Mouse (Mus musculus): ENCODE measurements at regions not wholly inside any gene's neighbourhood (a gene's known extent, or its start where the extent isn't known, plus 50 kb on each side); places are given as distances from the start of the nearest gene placed in this dataset.
A peak's percentile ranks its signal among the peaks of the same experiment; 100 is the strongest.

DNA sequence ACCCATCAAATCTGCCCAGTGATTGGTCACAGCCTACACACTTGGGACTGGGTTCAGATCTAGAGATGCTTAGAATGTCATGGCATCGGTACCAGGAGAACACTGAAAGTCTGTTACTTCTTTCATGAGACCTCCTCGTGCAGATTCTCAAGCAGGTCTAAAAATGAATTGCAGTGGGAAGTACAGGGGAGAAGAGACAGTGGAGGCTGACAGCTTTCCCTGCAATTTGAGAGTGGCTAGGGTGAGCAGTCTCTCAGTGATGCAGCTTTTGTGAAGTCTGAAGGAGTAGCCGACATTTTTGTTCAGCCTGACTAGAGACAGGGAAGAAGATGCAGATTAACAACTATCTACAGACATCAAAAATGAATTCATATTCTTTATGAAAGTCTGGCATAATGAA lies 112.5 kb downstream of the Fam198b start:
- ATAC-seq (replicated peaks; ENCODE audit: poor library complexity), result no peak

DNA sequence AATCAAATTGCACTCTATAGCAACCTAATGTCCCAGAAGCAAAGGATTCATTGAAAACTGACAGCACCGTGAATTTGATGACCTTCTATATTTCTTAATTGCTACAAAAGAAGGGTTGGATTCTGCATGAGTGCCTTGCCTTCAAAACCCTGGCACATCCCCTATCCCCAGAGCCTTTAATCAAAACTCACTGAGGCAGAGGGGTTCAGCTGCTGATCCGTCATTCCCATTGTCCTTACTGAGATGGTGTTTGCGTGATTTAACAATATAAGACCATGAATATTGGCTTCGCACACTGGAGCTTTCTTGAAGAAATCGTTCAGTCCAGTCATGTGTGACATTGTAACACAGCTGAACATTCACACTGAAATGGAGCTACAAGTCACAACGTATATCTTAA lies 118.0 kb downstream of the Fam198b start:
- no peak for ATAC-seq (replicated peaks; ENCODE audit: poor library complexity)

DNA sequence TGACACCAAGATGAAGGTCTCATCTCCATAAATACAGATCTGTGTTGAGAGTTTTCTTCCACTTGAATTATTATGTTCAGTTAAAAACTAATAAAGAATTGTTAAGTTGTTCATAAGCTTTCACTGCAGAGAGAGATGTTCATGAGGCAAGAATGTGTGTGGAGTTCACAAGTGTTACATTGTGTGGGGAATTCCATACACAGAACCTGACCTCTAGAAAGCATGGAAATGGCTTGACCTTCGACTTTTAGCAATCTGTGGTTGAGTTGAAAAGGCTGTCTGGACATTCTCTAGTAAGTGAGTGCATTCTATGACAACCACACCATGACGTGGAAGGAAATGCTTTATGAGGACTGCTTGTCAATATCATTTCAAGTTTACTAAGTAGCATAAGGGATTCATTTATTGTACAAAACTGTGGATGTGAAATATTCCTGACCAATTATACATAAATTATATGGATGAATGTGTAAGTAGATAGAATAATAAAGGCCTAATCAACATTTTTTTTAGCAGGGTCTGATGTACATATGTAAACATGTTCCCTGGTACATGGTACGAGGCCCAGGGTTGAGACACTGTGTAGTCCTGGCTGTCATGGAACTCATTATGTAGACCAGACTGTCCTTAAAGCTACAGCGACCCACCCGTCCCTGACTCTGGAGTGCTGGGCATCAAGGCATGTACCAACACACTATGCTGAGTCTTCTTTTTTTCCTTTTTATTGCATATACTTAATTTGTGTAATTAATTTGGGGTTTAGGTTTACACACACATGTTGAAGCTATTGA lies 119.2 kb downstream of the Fam198b start:
- ATAC-seq (replicated peaks; ENCODE audit: poor library complexity), result no peak

DNA sequence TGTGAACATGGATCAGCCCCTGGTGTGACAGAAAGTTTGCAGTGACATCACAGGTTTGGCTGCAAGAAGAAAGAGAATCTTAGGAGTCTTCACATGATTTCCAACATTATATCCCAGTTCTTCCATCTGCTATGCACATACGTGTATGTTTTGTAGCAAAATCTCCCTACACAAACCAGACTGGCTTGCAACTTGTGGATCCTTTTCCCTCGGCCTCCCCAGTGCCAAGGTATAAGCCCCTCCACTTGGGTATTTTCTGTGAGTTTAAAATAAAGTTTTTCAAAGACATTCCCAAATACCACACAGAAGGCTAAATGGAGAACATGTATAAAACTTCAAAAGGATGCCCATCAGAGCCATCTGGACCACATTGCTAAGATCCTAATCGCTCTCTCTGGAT lies 120.2 kb downstream of the Fam198b start:
- ATAC-seq (replicated peaks; ENCODE audit: poor library complexity), result no peak

DNA sequence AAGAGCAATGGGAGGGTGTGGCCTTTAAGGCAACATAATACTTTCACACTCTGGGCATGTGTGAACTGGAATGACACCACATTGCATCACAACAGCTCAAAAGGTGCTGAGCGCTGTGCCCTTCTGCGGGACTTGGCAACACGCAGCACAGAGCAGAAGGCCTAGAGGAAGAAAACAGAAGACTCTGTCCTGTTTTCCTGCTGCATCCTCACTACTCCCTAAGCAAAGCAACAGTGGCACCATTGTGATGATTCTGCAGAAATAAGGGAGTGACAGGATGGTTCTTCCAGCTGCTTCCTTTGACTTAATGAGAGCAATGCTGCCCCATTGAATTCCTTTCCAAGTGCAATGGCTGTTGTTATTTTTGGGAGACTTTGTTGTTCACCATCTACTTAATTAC lies 120.6 kb downstream of the Fam198b start:
- no peak for ATAC-seq (replicated peaks; ENCODE audit: poor library complexity)

DNA sequence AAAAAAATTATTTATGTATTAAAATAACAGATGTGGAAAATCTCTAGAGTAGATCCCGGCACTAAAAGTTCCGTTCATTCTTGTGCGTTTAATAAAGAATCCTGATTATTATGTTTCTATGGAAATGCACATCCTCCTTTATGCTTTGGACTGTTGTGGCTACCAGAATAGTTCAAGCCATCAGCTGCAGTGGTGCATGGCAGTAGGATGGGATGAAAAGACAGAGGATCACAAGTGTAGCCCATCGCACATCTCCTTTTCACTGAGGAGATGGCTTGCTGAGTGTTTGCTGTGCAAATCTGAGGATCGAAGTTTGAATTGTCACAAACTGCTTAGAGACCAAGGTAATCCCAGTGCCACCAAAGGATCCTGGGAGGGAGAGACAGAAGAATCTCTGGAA lies 121.0 kb downstream of the Fam198b start:
- no peak for ATAC-seq (replicated peaks; ENCODE audit: poor library complexity)

DNA sequence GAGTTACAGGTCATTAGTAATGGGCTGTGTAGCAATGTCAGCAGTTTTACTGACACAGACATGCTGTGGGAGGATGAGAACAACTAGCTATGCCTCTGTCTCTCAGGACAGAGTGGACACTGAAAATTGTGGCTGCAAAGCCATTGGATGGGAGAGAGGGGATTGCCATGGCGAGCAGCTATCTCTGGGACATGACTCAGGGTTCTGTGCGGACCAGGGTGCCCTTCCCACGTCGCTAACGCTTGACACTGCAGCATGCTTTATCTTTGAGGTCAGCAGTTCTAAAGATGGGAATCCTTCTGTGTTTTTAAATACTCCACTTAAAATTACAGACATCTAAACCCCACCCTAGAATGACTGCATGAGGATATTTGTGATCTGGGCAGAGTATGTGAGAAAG lies 121.9 kb downstream of the Fam198b start:
- ATAC-seq (replicated peaks; ENCODE audit: poor library complexity), result no peak

DNA sequence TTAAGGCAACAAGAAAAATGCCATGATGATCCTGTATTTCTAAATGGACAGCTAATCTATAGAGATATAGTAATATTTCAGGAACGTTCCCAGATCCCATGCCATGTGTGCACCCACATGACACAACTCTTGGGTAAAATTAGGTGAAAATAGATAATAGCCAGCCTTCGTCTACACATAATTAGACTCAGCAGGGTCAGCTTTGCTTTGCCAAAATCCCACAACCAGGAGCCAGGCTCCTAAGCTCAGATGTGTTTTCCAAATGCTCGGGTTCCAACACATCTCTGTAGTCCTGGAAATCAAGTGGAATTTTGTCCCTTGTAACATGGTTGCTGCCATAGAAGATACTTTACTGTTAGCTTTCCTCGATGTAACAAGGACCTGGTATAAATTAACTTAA lies 122.7 kb downstream of the Fam198b start:
- ATAC-seq (replicated peaks; ENCODE audit: poor library complexity), result no peak

DNA sequence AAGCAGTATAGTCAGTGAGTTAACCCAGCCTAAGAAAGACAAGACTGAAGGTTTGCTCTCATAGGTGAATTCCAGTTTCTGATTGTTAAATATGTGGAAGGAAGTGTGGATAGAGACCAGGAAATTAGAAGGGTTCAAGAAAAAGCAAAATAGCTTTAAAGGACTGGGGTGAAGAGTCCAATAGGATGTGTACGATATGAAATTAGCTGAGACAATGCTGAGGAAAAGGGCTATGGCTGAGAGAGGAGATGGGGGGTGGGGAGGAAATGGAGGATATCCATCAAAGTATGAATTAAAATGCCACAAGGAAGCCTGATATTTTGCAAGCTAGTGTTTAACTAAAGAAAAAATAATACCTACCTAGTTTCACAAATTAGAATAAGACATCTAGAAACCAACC lies 124.9 kb downstream of the Fam198b start:
- no peak for ATAC-seq (replicated peaks; ENCODE audit: poor library complexity)

DNA sequence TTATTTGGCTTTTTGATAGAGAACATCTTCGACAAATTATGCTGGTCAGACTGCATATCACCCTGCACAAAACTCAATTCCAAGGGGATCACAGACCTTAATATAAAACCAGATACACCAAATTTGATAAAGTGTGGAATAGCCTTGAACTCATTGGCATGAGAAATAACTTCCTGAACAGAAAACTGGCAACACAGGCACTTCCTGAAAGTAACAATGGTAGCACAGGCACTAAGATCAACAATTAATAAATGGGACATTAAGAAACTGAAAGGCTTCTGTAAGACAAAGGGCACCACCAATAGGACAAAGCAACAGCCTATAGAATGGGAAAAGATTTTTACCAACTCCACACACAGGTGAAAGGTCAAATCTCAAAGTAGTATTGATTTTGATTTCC lies 141.5 kb downstream of the Fam198b start:
- no peak for ATAC-seq (replicated peaks; ENCODE audit: poor library complexity)

DNA sequence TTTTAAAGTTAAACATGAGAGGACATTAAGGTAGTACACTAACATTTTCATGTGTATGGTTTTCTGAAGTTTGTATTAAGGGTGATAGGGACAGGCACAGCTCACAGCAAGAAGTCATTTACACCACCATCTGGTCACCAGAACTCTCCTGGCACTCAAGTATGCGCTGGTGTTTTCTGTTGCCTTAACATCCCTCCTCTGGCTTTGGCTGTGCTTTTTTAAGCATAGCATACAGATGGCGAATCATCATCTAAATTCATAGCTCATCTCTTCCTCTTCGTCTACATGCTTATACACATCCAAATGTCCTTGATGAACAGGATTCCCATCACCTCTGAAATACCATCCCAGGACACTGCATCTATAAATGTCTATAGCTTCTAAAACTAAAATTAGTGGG lies 148.7 kb downstream of the Fam198b start:
- no peak for ATAC-seq (replicated peaks; ENCODE audit: poor library complexity)

DNA sequence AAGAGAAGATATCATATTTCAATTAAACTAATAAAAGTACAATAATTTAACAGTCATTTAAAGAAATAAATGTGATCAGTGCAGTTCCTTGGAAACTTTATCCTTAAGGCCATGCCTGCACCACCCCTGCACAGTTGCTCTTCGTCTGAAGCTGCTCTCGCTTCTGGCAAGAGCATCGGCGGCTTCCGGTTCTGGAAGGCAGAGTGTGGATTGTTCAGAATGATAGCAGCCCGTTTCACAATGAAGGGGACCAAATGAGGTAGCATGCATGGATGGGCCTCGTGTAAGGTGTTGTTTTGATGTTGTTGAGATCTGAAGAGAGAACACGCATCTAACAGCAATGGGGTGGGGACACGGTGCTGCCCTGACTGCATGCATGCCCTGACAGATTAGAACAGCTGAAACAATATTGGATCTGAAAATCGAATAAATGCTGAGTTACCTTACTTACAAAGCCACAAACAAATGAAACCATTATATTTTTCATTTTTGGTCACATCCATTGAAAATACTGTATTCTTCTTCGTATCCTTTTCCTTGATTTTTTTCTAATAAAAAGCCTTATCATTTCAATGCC lies 154.3 kb downstream of the Fam198b start:
- ATAC-seq (replicated peaks; ENCODE audit: poor library complexity), result no peak

DNA sequence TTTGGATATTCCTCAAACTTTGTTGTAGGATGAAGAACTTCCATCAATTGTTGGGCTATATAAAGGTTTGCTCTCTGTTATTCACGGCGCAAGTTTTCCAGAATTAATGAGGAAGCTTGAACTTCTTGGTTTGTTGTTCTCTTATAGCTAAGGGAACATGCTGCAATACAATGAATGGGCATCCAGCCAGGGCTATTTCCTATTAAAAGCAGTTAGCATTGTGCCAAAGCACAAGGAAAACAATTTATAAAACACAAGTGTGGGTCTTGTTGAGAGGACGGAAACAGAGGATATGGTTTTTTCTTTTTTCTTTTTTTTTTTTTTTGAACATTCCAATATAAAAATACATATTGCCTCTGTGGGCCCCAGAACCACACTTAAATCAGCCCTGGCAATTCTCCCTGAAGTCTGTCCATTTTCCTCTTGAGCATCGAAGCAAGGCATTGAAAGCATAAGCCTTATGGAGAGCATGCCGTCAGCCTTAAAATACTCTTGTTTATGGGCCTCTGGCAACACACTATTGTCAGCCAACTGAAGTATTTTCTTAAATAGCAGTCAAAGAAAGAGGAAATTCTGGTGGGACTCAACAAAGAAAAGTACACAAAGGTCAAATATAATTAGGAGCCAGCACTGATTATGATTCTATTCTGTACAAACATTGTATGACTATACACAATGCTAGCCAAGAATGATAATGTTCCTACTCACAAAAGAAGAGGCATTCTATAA lies 158.6 kb downstream of the Fam198b start:
- no peak for ATAC-seq (replicated peaks; ENCODE audit: poor library complexity)

DNA sequence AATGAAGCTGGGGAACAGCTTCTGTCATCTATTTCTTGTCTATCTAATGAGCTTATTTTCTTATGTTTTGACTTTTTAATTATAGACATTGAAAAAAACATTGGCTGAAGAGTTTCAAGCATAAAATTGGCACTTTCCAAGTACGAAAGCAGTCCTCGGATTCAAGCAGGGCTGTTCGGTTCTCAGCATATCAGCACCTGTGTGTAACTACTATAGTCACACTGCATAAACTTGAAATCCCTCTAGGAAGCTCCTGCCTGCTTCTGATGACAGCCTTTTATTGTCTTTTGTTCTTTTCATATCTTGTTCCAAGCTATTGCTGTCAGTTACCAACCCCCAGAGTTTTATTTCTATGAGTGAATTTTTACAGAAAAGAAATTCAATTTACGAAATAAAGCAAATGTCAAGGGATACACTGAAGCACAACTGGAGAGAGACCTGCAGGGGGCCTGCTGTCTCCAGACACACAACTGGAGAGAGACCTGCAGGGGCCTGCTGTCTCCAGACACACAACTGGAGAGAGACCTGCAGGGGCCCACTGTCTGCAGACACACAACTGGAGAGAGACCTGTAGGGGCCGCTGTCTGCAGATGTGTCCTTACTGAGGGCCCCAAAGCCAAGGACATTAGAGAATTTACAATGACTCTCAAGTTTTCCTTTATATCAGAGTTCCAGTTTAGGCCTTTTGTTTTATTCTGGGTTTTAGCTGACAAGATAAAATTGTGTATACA lies 165.3 kb downstream of the Fam198b start:
- peak; percentile 57 for ATAC-seq (replicated peaks; ENCODE audit: poor library complexity)

DNA sequence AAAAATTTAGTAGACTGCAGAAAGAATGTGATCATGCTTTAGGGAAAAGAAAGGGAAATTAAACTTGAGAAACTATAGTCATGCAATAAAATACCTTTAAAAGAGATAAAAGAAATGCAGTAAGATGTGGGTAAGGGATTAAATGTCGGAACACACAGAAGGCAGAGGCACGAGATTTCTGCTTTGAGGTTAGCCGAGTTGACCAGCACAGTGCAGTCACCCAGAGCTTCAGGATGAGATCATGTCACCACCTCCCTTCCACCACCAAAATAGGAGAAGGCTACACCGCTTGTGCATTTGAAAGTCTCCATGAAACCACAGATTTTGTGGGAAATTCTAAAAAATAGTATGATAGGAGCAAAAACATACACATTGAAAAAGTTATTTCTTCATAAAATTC lies 166.6 kb downstream of the Fam198b start:
- ATAC-seq (replicated peaks; ENCODE audit: poor library complexity), result no peak

DNA sequence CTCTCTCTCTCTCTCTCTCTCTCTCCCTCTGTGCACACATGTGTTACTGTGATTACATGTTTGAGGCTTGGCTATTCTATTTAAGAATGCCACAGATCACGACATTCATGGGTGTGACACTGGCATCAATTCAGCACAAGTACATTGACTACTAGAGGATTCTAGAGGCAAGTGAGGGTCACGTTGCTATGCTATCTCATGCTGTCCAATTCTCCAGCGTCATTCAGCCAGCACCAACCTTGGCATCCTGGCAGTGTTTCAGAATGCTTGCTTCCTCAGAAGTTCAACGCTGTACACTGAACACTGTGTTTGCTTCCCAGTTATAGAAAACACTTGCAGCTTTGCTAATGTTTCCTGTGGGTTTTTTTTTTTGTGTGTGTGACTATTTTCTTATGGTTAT lies 167.6 kb downstream of the Fam198b start:
- peak; percentile 56 for ATAC-seq (replicated peaks; ENCODE audit: poor library complexity)

DNA sequence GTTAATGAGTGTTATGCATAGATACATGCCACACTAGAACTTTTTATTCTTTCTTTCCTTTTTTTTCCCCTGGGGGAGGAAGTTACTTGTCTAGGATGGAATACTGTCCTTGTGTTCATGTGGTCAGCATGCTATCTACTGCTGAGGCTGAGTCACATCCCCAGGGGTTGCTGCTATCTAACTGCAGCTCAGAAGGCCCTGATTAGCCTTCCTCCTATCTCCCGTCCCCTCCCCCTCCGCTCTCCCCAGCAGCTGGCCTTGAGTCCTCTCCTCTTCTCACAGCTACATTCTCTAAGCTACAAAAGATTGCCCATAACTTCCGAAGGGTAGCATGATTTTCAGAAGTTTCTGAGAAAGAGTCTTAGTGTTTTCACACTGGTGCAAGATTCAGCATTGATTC lies 168.5 kb downstream of the Fam198b start:
- ATAC-seq (replicated peaks; ENCODE audit: poor library complexity), result 0 out of 2 replicates have a peak, but pooled peaks have one; percentile 48

DNA sequence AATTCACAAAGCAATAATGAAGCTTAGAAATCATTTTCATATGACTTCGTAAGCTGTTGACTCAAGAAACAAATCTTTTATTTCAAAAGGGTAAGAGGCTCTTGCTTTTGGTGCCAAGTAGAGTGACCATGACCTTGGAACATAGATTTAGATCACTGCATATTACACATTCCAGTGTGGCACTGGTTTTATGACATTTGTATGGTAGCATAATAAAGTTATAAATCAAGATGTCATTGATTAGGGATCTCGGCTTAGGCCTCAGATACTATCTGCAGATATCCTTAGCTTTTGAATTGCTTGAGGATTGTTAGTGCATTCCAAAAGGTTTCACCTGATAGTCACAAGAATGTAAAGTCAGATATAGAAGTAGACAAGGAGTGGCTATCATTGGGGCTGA lies 169.1 kb downstream of the Fam198b start:
- ATAC-seq (replicated peaks; ENCODE audit: poor library complexity), result no peak

DNA sequence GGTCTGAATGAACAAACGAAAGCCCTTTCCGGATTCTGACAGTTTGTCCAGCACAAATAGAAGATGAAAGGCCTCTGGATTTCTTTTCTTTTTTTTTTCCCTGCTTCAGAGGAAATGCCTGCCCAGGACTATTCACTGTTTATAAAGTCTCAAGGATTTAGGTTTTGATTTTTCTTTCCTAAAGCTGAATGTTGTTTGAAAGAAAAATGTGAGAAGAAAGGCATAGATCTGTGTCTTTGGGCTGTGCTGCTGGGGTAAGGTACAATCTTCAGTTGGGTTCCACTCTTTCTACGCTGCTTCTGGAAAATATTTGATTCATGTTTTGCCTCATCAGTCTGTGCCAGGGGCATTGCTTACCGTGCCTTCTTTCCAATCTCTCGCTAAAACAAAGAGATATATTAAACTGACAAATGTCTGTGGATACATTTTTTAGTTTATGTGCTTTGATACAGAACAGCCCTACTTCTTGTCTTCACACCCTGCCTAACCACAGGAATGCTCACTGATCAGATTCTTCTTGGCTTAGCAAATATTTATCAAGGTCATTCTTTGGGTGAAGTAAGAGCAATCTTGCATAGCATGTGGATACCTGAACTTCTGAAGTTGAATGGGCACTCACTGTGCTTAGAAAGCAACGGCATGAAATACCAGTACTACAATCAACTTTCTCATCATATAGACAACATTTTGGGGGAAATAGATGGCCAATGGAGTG lies 172.5 kb downstream of the Fam198b start:
- no peak for ATAC-seq (replicated peaks; ENCODE audit: poor library complexity)

DNA sequence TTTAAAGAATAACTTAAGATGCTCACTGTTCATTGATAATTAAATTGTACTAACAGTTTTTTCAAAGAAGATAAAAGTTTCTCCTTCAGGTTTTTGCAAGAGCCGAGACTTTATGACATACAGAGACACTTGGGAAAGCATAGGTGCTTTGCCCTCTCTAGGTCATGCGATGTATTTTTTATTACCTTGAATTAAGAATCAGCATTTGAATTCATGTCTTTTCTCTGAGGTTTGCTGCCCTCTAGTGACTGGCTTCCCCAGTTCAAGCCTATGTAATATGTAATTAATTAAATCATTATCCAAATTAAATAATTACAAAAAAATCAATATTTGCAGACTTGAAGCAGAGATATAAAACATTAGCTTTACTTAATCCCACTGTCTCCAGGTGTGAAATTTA lies 174.4 kb downstream of the Fam198b start:
- ATAC-seq (replicated peaks; ENCODE audit: poor library complexity), result peak; percentile 94

DNA sequence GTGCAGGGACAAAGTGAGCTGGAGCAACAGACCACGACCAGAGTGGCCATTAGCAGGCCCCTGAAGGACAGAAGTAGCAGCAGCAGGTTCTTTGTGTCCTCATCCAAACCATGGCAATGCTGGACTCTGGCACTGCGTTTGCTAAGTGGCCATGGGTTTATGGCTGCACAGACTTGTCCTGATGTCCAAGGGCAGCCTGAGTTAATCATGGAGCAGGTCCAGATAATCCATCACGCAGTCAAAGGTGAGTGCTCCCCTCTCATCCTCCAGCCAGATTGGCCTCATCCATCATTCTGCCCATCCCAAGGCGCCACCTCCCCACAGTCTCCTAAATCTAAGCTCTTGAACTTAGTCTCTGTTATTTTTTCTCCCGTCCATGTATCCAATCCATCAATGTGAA lies 186.4 kb downstream of the Fam198b start:
- no peak for ATAC-seq (replicated peaks; ENCODE audit: poor library complexity)

Measured in megakaryocyte progenitor cell, adult 5-6 weeks (primary cell).